Mouse (Mus musculus): Measurements from ENCODE around the gene Apol7b. TPM values are rescaled to one million over a fixed set of nuclear protein-coding genes. Genes with fewer than 3 reads are reported as not detected.

The Apol7b gene
- not detected in 2 replicates for polyA plus RNA-seq (2012; rRNA removed)

DNA sequence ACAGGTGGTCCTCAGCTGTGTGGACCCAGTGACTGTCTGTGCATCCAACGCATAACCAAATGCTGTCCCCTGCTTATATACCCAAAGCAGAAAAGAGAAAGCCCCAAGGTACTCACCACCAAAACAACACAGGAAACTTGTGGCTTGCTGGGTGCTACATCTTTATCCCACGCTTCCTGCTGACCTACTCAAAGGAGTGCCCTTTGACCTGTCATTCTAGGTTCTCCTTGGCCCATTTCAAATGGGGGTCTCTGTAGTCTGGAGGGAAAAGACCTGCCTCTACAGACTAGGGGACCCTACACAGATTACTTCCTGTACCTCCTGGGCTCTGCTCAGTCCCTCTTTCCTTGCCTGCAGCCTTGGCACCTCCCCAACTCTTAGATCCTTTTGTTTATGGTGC lies at the start of gene Apol7b:
Apol7b (minus strand) TSS at position 101 of the 400 bp plus-strand sequence.

DNA sequence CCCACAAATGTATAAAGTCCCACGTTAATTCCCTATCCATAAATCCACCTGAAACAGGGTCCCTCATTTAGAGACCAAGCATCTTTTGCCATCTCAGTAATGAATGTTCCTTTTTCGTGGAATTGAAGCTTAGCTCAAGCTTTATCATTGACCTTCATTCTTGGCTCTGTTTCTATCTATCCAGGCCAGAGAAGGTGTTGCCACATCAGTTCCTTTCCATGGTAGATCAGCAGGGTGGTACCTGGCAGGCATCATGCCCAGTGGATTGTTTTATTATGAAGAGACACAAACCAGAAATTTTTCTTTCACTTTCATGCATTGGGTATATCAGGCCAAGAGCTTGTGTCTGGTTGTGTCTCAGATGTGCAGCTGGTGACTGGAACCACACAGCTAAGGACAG lies 29.4 kb upstream of the Apol7b start, which contains the start of gene Apol10a:
Apol10a (plus strand) TSS at position 355 of the 400 bp plus-strand sequence.

GRCm38 (mm10) chr15:77411035-77411434 lies 36.3 kb downstream of the Apol7b start, which contains the start of gene Apol9a:
Gene Apol9a (minus strand): TSS chr15:77411135.

GRCm38 (mm10) chr15:77399027-77399426 lies 48.3 kb downstream of the Apol7b start, which contains the start of gene Apol7a:
Gene Apol7a (minus strand): TSS chr15:77399110.

Other genes with a start within 250 kb of the Apol7b start
- 102 and 173 TPM in 2 replicates for gene Rbfox2, start 140.5 kb downstream of the Apol7b start, polyA plus RNA-seq (2012; rRNA removed)
- gene Apol7a, start 48.4 kb downstream of the Apol7b start, polyA plus RNA-seq (2012; rRNA removed): not detected in 2 replicates
- gene Apol9a, start 36.4 kb downstream of the Apol7b start, polyA plus RNA-seq (2012; rRNA removed): 0.04 TPM in 1 of 2 replicates, not detected in the other
- gene Apol10a, start 29.6 kb upstream of the Apol7b start, polyA plus RNA-seq (2012; rRNA removed): 0.02 TPM in 1 of 2 replicates, not detected in the other
- gene Apol11a, start 60.8 kb upstream of the Apol7b start, polyA plus RNA-seq (2012; rRNA removed): 0.04 TPM in 1 of 2 replicates, not detected in the other
- gene Apol7c, start 85.8 kb upstream of the Apol7b start, polyA plus RNA-seq (2012; rRNA removed): not detected in 2 replicates
- gene 1700025B11Rik, start 114.4 kb upstream of the Apol7b start, polyA plus RNA-seq (2012; rRNA removed): not detected in 2 replicates
- 0.02 and 0.05 TPM in 2 replicates for gene Apol10b, start 148.6 kb upstream of the Apol7b start, polyA plus RNA-seq (2012; rRNA removed)
- gene Gm36245, start 151.8 kb upstream of the Apol7b start, polyA plus RNA-seq (2012; rRNA removed): not detected in 2 replicates
- 0.06 TPM in 1 of 2 replicates, not detected in the other for gene Apol11b, start 195.8 kb upstream of the Apol7b start, polyA plus RNA-seq (2012; rRNA removed)